Mouse (Mus musculus): ENCODE data around the gene Parp14. TPM values are rescaled to one million over a fixed set of nuclear protein-coding genes. Genes with fewer than 3 reads are reported as not detected.

Gene Parp14
- polyA plus RNA-seq, 1 experiment from 2014 or later: 0.18 TPM

DNA sequence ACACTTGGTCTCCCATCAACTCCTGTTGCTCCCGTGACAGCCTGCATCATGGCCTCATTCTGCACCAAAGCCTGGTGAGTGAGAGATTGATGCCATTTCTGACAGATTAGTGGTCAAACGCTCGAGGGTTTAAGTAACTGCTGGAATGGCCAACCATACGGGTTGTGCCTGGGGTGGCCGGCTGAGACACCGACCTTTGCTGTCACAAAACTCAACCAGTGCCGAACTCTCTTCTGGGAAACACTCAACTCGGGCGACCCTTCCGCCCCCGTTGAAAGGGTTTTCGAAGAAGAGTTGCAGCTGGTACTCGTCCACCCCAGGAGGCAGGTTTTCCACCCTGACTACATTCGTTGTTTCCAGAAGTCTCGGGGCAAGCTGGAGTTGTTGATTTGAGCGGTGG lies 11.1 kb downstream of the Parp14 start:
- WGBS: 81% methylated on average over 16 of the region's 16 CpGs
- Histone ChIP-seq H3K9me3 (0 out of 2 replicates have a peak, but pooled peaks cover 6% of the 10 kb centered on the region), H3K4me3 (no peak overlapping the region), H3K27me3 (ENCODE audit: insufficient read depth, poor library complexity, severe bottlenecking) (no peaks in the 10 kb centered on the region), H3K27ac (no peak overlapping the region), H3K4me1 (replicated peaks) (no peaks in the 10 kb centered on the region), H3K36me3 (no peaks in the 10 kb centered on the region)
- DNase-seq (ENCODE audit: low spot score): no peak

DNA sequence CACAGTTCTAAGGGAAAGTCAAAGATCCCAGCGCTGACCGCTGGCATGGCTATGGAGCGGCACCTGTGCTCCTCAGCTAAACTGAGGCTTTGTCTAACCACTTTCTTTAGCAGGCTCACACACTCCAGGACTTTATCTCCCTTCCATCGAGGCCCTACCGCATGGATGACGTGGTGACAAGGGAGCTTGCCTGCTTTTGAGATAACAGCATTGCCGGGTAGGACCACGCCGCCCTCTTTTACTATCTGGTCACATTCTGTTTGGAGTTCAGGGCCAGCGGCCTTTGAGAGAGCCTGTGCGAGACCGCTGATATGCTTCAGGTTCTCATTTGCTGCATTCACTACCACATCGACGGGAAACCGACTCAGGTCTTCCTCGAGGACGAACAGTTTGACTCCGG lies 14.6 kb downstream of the Parp14 start:
- H3K9me3 ChIP-seq: 0 out of 2 replicates have a peak, but pooled peaks cover 3% of the 10 kb centered on the region
- H3K36me3 ChIP-seq: no peaks in the 10 kb centered on the region
- DNase-seq (ENCODE audit: low spot score): no peak
- no peaks in the 10 kb centered on the region for H3K4me1 ChIP-seq (replicated peaks)
- H3K4me3 ChIP-seq: no peak overlapping the region
- no peaks in the 10 kb centered on the region for H3K27me3 ChIP-seq (ENCODE audit: insufficient read depth, poor library complexity, severe bottlenecking)
- 93% methylated on average over 18 of the region's 18 CpGs for WGBS
- no peak overlapping the region for H3K27ac ChIP-seq

DNA sequence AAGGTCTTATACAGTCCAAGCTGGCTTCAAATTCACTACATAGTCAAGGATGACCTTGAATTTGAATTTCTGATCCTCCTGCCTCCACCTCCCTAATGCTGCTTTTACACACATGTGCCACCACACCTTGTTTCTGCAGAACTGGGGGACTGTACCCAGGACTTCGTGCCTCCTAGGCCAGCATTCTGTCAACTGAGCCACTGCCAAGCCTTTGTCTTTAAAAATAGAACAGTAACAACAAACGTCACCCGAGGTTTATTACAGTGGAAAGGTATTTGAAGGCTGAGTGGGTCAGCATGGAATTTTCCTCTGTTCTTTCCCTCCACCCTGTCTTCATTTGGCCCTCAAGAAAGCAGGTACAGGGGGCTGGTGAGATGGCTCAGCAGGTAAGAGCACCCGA lies 15.5 kb downstream of the Parp14 start:
- Histone ChIP-seq H3K9me3 (no peaks in the 10 kb centered on the region), H3K4me3 (no peak overlapping the region), H3K27ac (no peak overlapping the region), H3K27me3 (ENCODE audit: insufficient read depth, poor library complexity, severe bottlenecking) (no peaks in the 10 kb centered on the region), H3K4me1 (replicated peaks) (no peaks in the 10 kb centered on the region), H3K36me3 (no peaks in the 10 kb centered on the region)
- no peak for DNase-seq (ENCODE audit: low spot score)
- WGBS: 86% methylated on average over 4 of the region's 4 CpGs

DNA sequence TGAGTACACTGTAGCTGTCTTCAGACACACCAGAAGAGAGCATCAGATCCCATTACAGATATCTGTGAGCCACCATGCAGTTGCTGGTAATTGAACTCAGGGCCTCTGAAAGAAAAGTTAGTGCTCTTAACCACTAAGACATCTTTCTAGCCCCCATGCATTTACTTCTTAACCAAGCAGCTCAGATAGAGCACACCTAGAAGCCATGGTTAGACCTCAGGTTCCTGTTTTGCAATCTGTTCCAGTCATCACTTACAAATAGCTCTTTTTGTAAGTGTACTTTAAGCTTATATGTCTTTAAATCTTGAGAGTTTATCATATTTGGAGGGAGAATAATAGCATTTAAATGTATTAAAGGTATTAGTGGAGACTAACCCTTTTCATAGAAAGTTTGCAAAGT lies 24.2 kb downstream of the Parp14 start:
- H3K27ac ChIP-seq: no peak overlapping the region
- no peaks in the 10 kb centered on the region for H3K9me3 ChIP-seq
- H3K36me3 ChIP-seq: no peaks in the 10 kb centered on the region
- H3K4me1 ChIP-seq (replicated peaks): no peaks in the 10 kb centered on the region
- no peaks in the 10 kb centered on the region for H3K27me3 ChIP-seq (ENCODE audit: insufficient read depth, poor library complexity, severe bottlenecking)
- DNase-seq (ENCODE audit: low spot score): no peak
- H3K4me3 ChIP-seq: no peak overlapping the region

DNA sequence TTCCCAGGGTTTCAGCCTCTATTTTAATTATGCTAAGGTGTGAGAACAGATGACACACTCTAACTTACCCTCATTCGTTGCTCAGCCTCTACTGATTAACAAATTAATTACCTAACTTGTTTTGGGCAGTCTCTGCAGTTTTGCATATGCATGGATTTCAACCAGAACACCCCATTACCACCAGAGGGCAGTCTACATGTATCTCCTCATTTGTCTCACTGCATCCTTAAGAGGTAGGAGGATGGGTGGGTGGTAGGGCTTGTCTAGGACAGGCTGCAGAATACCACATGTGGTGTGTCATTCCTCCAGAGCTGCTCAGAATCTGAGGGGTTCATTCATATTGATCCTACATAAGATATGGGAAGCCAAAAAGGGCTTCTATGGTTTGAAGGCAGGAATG lies 31.7 kb downstream of the Parp14 start:
- no peak for DNase-seq (ENCODE audit: low spot score)
- Histone ChIP-seq H3K4me1 (replicated peaks) (no peaks in the 10 kb centered on the region), H3K9me3 (peaks cover 4% of the 10 kb centered on the region; the same call in 1 of the 2 replicates), H3K27me3 (ENCODE audit: insufficient read depth, poor library complexity, severe bottlenecking) (no peaks in the 10 kb centered on the region), H3K36me3 (no peaks in the 10 kb centered on the region), H3K27ac (no peak overlapping the region), H3K4me3 (no peak overlapping the region)
- 26% methylated on average over 1 of the region's 1 CpGs for WGBS

DNA sequence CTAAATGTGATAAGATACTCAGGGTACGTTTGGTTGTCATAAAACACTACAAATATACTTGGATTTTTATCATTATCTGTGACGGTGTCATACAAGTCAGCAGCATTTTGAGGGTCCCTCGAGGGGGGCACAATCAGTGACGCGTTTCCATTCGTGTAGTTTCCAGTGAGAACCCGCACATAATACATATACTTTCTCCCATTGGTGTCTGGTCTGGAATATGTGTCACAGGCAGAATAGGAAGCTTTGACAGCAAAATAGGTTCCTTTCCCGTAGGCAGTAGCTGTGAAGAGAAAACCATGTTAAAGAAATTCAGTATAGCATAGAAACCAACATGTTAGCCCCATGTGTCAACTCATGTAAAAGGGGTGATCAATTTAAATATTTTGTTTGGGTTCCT lies 36.7 kb downstream of the Parp14 start:
- Histone ChIP-seq H3K4me3 (no peak overlapping the region), H3K9me3 (peaks cover 4% of the 10 kb centered on the region; the same call in 1 of the 2 replicates), H3K27me3 (ENCODE audit: insufficient read depth, poor library complexity, severe bottlenecking) (no peaks in the 10 kb centered on the region), H3K4me1 (replicated peaks) (no peaks in the 10 kb centered on the region), H3K36me3 (no peaks in the 10 kb centered on the region), H3K27ac (no peak overlapping the region)
- WGBS: 92% methylated on average over 8 of the region's 8 CpGs
- no peak for DNase-seq (ENCODE audit: low spot score)

DNA sequence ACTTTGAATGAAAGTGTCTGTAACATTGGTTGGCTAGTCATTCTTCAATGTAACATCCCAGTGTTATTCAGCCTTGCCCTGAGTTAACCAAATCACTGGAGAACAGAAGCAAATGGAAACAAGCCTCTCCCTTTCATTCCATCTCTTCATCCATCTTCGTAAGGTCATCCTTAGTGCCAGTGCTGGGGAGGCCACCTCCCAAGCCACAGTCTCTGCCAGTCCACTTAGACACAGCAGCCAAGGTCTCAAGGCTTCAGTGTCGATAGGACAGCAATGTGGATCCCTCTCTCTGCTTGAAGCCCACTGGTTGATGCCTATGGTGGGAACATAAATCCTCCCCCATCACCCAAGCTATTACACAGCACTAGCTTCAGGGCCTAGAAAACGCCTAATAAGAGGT lies 38.4 kb downstream of the Parp14 start:
- H3K36me3 ChIP-seq: peaks cover 2% of the 10 kb centered on the region
- WGBS: 85% methylated on average over 3 of the region's 3 CpGs

DNA sequence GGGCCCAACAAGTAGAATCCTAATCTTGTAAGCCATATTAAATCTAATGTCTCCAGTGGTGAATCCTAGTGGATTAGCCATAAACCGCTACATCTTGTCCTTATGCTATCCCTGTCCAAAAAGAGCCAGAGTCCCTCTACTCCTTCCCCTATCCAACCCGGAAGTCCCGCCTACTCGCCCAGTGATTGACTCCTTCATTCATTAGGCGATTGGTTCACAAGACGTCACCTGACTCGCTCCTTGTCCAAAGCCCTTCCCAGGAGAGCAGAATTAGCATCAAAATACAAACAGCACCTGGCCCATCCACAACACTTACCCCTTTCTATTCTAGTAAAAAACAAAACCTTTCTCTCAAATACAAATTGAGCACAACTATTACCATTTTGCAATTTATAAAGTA lies 41.3 kb downstream of the Parp14 start:
- H3K4me3 ChIP-seq: no peak overlapping the region
- no peak overlapping the region for H3K27ac ChIP-seq
- 23% methylated on average over 7 of the region's 7 CpGs for WGBS
- peaks cover 30% of the 10 kb centered on the region for H3K36me3 ChIP-seq
- H3K27me3 ChIP-seq (ENCODE audit: insufficient read depth, poor library complexity, severe bottlenecking): no peaks in the 10 kb centered on the region
- no peaks in the 10 kb centered on the region for H3K4me1 ChIP-seq (replicated peaks)
- no peaks in the 10 kb centered on the region for H3K9me3 ChIP-seq
- DNase-seq (ENCODE audit: low spot score): peak; percentile 13

More for the DNA sequence above, 38.4 kb downstream of the Parp14 start:
- Histone ChIP-seq H3K9me3 (peaks cover 4% of the 10 kb centered on the region; the same call in 1 of the 2 replicates), H3K27me3 (ENCODE audit: insufficient read depth, poor library complexity, severe bottlenecking) (no peaks in the 10 kb centered on the region), H3K4me1 (replicated peaks) (no peaks in the 10 kb centered on the region), H3K27ac (no peak overlapping the region), H3K4me3 (no peak overlapping the region)
- DNase-seq (ENCODE audit: low spot score): no peak

DNA sequence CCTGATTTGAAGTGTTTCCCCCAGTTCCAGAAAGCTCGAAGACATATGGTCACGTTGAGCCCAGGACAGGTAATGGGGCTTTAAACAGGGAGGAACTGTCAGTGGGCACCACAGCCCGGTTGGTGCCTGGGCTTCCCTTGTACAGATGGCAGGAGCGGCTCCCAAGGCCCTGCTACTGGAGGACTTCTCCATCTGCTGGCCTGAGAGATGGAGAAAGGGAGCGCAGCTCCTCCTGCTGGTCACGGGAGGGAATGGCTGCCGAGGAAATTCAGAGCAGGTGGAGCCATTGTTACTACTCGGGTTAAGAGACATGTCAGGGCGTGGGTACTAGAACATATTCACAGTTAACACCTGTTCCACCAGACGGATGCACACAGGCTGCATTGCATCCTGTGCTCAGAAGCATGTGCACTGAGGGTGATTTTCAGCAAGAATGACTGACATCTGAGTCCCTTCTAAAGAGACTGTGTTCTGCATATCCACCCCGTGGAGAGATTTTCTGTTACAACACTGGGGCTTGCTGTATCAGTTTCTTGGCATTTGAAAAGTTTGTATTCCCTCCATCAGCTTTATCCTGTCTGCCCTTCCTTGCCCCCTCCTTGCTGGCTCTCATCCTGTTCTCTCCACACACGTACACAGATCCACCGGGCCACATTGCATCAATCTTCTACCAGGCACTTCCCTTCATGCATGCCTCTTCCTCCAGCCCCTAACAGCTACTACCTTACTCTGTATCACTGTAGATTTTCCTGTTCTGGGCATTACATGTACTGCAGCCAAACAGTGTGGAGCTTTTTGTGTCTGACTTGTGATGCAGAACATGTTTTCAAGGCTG lies 53.9 kb downstream of the Parp14 start:
- 45% methylated on average over 13 of the region's 13 CpGs for WGBS
- DNase-seq (ENCODE audit: low spot score): peak; percentile 85
- H3K9me3 ChIP-seq: no peaks in the 10 kb centered on the region
- no peaks in the 10 kb centered on the region for H3K4me1 ChIP-seq (replicated peaks)
- H3K36me3 ChIP-seq: peaks cover 39% of the 10 kb centered on the region
- no peak overlapping the region for H3K27ac ChIP-seq
- H3K4me3 ChIP-seq: no peak overlapping the region
- no peaks in the 10 kb centered on the region for H3K27me3 ChIP-seq (ENCODE audit: insufficient read depth, poor library complexity, severe bottlenecking)

DNA sequence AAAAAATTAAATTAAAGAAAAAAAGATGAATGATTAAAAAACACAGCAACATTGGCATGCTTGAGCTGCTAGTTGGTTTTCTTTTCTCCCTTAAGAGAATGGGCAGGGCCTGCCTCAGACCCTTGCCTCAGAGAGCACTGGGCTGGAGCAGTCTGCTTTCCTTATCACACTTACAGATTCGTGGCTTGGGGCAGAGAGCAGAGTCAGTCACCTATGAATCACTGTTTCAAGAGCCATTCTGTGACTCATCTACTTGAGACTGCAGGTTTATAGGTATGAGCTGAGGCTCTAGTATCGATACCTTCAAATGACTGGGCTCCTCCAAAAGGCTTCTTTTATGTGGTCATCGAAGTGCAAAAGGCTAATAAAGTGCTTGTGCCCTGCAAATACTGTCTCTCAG lies 58.2 kb downstream of the Parp14 start:
- H3K27ac ChIP-seq: no peak overlapping the region
- DNase-seq (ENCODE audit: low spot score): no peak
- H3K4me1 ChIP-seq (replicated peaks): no peaks in the 10 kb centered on the region
- H3K27me3 ChIP-seq (ENCODE audit: insufficient read depth, poor library complexity, severe bottlenecking): no peaks in the 10 kb centered on the region
- peaks cover 20% of the 10 kb centered on the region for H3K36me3 ChIP-seq
- H3K4me3 ChIP-seq: no peak overlapping the region
- WGBS: 84% methylated on average over 3 of the region's 3 CpGs
- H3K9me3 ChIP-seq: no peaks in the 10 kb centered on the region

DNA sequence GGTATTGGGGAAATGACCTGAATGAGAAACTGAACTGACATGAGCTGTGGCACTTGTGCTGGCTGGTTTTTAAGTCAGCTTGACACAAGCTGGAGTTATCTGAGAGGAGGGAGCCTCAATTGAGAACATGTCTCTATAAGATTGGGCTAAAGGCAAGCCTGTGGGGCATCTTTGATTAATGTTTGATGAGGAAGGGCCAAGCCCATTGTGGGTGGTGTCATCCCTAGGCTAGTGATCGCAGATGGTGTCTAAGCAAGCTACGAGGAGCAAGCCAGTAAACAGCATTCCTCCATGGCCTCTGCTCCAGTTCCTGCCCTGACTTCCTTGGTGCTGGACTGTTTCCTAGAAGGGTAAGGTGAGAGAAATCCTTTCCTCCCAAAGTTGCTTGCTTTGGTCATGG lies 62.5 kb downstream of the Parp14 start:
- Histone ChIP-seq H3K4me1 (replicated peaks) (no peaks in the 10 kb centered on the region), H3K27ac (no peak overlapping the region), H3K4me3 (no peak overlapping the region), H3K36me3 (peaks cover 22% of the 10 kb centered on the region), H3K9me3 (no peaks in the 10 kb centered on the region), H3K27me3 (ENCODE audit: insufficient read depth, poor library complexity, severe bottlenecking) (no peaks in the 10 kb centered on the region)
- 99% methylated on average over 2 of the region's 2 CpGs for WGBS
- no peak for DNase-seq (ENCODE audit: low spot score)

DNA sequence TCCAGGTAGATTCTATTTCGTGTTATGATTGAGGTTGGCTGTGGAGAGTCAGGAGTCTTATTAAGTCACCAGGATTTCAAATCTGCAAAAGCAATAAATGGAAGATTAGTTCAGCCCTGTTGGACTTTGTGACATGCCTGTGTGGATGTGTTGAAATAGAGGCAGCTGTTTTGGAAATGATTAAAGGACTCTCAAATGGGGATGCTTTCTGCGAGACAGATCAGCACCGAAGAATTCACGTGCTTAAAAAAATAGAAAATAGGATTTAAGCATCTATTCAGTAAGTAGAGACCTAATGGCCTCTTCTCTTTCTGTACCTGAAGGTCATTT lies 63.7 kb downstream of the Parp14 start:
- Histone ChIP-seq H3K27me3 (ENCODE audit: insufficient read depth, poor library complexity, severe bottlenecking) (no peaks in the 10 kb centered on the region), H3K36me3 (peaks cover 23% of the 10 kb centered on the region), H3K4me1 (replicated peaks) (no peaks in the 10 kb centered on the region), H3K27ac (no peak overlapping the region), H3K9me3 (no peaks in the 10 kb centered on the region), H3K4me3 (no peak overlapping the region)
- no peak for DNase-seq (ENCODE audit: low spot score)
- 93% methylated on average over 4 of the region's 4 CpGs for WGBS

DNA sequence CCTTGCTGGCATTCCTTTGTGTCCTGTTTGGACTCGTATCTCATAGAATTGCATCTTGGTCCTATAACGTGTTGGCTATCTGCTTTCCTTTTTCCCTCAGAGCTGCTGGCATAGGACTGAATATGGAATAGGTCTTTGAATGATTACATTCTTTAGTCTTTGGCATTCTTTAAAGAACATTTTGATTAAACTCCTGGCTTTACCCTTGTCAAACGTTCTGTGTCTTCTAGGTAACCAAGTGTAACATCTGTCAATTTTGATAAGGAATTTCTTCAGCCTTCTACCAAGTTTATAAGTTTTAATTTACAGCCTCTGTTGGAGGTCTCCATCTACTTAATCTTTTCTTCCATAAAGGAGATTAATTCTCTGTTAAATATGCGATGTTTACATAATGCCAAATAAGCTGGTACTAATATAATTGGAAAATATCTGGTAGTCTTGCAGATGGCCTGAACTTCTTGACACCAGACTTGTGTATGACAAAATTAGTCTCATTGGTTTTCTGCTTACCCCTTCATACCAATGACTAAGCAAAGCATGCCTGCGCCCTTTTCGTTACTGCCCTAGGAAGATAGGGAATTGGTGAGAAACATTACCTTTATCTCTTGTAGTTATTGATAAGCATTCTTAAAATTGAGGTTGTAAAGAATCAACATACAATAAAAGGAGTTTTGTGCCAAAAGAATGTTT lies 64.2 kb downstream of the Parp14 start:
- DNase-seq (ENCODE audit: low spot score): no peak
- peaks cover 26% of the 10 kb centered on the region for H3K36me3 ChIP-seq
- no peaks in the 10 kb centered on the region for H3K4me1 ChIP-seq (replicated peaks)
- no peaks in the 10 kb centered on the region for H3K9me3 ChIP-seq
- H3K27ac ChIP-seq: no peak overlapping the region
- H3K4me3 ChIP-seq: no peak overlapping the region
- H3K27me3 ChIP-seq (ENCODE audit: insufficient read depth, poor library complexity, severe bottlenecking): no peaks in the 10 kb centered on the region
- 92% methylated on average over 6 of the region's 6 CpGs for WGBS

All from hindbrain, embryonic 10.5 days (tissue).